Mouse (Mus musculus) intestine, embryonic 15.5 days (tissue): ENCODE measurements at regions not wholly inside any gene's neighbourhood (a gene's known extent, or its start where the extent isn't known, plus 50 kb on each side); places are given as distances from the start of the nearest gene placed in this dataset.

Experiments
- ATAC-seq: fragments of 200-750 bp; cut with Nextera tagmentation; 2 replicates; pipeline ENCODE4 v1.8.0; 2017; ENCODE audit warnings: moderate TSS enrichment, moderate library complexity
- H3K27ac ChIP-seq: fragments of 300-500 bp; sonication (generic); 2 replicates; pipeline ENCODE4 v1.5.1; 2015; ENCODE audit warnings: mild to moderate bottlenecking, inconsistent platforms
- H3K27me3 ChIP-seq: fragments of 300-500 bp; sonication (generic); replicated peaks from 2 replicates; pipeline ENCODE4 v1.6.1; 2015; ENCODE audit warnings: inconsistent platforms
- H3K36me3 ChIP-seq: fragments of 300-500 bp; sonication (generic); 2 replicates; pipeline ENCODE4 v1.6.1; 2015; ENCODE audit warnings: inconsistent platforms
- H3K4me1 ChIP-seq: fragments of 300-500 bp; sonication (generic); replicated peaks from 2 replicates; pipeline ENCODE4 v1.6.1; 2015; ENCODE audit warnings: inconsistent platforms
- H3K4me2 ChIP-seq: fragments of 300-500 bp; sonication (generic); replicated peaks from 2 replicates; pipeline ENCODE4 v1.6.1; 2015; ENCODE audit warnings: mild to moderate bottlenecking, inconsistent platforms
- H3K4me3 ChIP-seq: fragments of 300-500 bp; sonication (generic); replicated peaks from 2 replicates; pipeline ENCODE4 v1.5.1; 2015; ENCODE audit warnings: inconsistent platforms
- H3K9ac ChIP-seq: fragments of 300-500 bp; sonication (generic); 2 replicates; pipeline ENCODE4 v1.6.1; 2015; ENCODE audit warnings: inconsistent platforms
- H3K9me3 ChIP-seq: fragments of 300-500 bp; sonication (generic); 2 replicates; pipeline ENCODE4 v1.6.1; 2016; ENCODE audit warnings: inconsistent platforms
- WGBS: fragments of 180-500 bp; shearing (Covaris S2); methylation state at CpG from one replicate; pipeline ENCODE4 v1.1.7; 2015; 5-methylcytosine and 5-hydroxymethylcytosine counted together

- Histone ChIP-seq H3K4me1 (no peaks in the 10 kb centered on the region), H3K9ac (no peak overlapping the region), H3K4me3 (no peak overlapping the region), H3K36me3 (no peaks in the 10 kb centered on the region), H3K4me2 (no peak overlapping the region), H3K27ac (no peak overlapping the region), H3K27me3 (no peaks in the 10 kb centered on the region), H3K9me3 (no peaks in the 10 kb centered on the region)
- ATAC-seq, result no peak
These were observed 138.6 kb upstream of the Tnfaip3 start for GRCm38 (mm10) chr10:19154041-19154440.

GRCm38 (mm10) chr10:19152773-19153172 lies 137.3 kb upstream of the Tnfaip3 start:
- WGBS, result 86% methylated on average over 5 of the region's 5 CpGs
- ATAC-seq, result no peak
- H3K27ac ChIP-seq, result no peak overlapping the region
- H3K36me3 ChIP-seq, result no peaks in the 10 kb centered on the region
- no peaks in the 10 kb centered on the region for H3K4me1 ChIP-seq
- no peaks in the 10 kb centered on the region for H3K27me3 ChIP-seq
- no peaks in the 10 kb centered on the region for H3K9me3 ChIP-seq
- H3K4me2 ChIP-seq, result no peak overlapping the region
- H3K4me3 ChIP-seq, result no peak overlapping the region
- no peak overlapping the region for H3K9ac ChIP-seq

DNA sequence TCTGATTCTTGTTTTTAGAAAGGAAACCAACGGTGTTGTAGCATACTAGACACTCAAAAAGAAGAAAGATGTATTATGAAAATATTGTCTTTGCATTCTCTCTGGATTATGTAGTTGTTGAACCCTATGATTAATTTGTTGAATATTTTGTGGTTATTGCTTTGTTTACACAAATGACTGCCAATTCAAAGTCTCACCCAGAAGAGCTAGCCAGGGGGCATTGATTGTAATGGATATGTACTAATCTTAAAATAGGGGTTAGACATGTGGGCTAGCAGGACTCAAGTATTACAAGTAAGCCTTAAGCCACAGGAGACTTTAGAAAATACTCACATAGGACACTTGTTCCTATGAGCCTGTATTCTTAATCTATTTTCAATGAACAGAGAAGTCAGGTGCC lies 135.3 kb upstream of the Tnfaip3 start:
- H3K36me3 ChIP-seq, result no peaks in the 10 kb centered on the region
- H3K4me3 ChIP-seq, result no peak overlapping the region
- no peak overlapping the region for H3K27ac ChIP-seq
- no peak overlapping the region for H3K4me2 ChIP-seq
- no peak for ATAC-seq
- no peaks in the 10 kb centered on the region for H3K4me1 ChIP-seq
- WGBS, result 82% methylated on average over 1 of the region's 1 CpGs
- H3K9me3 ChIP-seq, result no peaks in the 10 kb centered on the region
- no peak overlapping the region for H3K9ac ChIP-seq
- no peaks in the 10 kb centered on the region for H3K27me3 ChIP-seq

- Histone ChIP-seq H3K4me3 (no peak overlapping the region), H3K27ac (no peak overlapping the region), H3K27me3 (no peaks in the 10 kb centered on the region), H3K4me1 (no peaks in the 10 kb centered on the region), H3K9ac (no peak overlapping the region), H3K9me3 (no peaks in the 10 kb centered on the region), H3K36me3 (no peaks in the 10 kb centered on the region), H3K4me2 (no peak overlapping the region)
- 58% methylated on average over 3 of the region's 3 CpGs for WGBS
- ATAC-seq, result no peak
These were observed 134.5 kb upstream of the Tnfaip3 start for GRCm38 (mm10) chr10:19150005-19150404.

- ATAC-seq, result no peak
- WGBS, result 76% methylated on average over 4 of the region's 4 CpGs
- no peak overlapping the region for H3K4me3 ChIP-seq
- no peak overlapping the region for H3K9ac ChIP-seq
- no peak overlapping the region for H3K27ac ChIP-seq
- no peaks in the 10 kb centered on the region for H3K9me3 ChIP-seq
- no peaks in the 10 kb centered on the region for H3K4me1 ChIP-seq
- H3K36me3 ChIP-seq, result no peaks in the 10 kb centered on the region
- H3K4me2 ChIP-seq, result no peak overlapping the region
- no peaks in the 10 kb centered on the region for H3K27me3 ChIP-seq
These were observed 133.9 kb upstream of the Tnfaip3 start for GRCm38 (mm10) chr10:19149196-19149869.

DNA sequence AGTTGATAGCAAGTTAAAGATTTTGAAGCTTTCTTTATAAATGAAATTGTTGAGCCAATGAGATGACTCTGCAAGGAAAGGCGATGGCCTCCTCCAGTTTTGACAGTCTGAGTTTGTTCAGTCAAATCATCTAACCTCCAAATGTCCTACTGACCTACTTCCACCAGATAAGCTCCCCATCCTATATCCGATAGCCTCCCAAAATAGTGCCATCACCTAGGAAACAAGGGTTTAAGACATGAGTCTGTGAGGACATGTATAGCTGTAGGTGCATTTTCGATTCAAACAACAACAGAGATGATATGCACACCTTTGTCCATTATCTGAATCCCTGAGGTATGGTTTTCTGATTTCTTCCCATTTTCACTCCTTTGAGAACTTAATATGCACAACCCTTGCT lies 126.0 kb upstream of the Tnfaip3 start:
- H3K9me3 ChIP-seq, result no peaks in the 10 kb centered on the region
- ATAC-seq, result no peak
- 87% methylated on average over 3 of the region's 3 CpGs for WGBS
- H3K4me3 ChIP-seq, result no peak overlapping the region
- no peaks in the 10 kb centered on the region for H3K36me3 ChIP-seq
- no peaks in the 10 kb centered on the region for H3K27me3 ChIP-seq
- no peaks in the 10 kb centered on the region for H3K4me1 ChIP-seq
- H3K4me2 ChIP-seq, result no peak overlapping the region
- no peak overlapping the region for H3K9ac ChIP-seq
- no peak overlapping the region for H3K27ac ChIP-seq

- WGBS, result 75% methylated on average over 5 of the region's 5 CpGs
- Histone ChIP-seq H3K4me3 (no peak overlapping the region), H3K9ac (no peak overlapping the region), H3K4me2 (no peak overlapping the region), H3K36me3 (no peaks in the 10 kb centered on the region), H3K27ac (no peak overlapping the region), H3K9me3 (no peaks in the 10 kb centered on the region), H3K4me1 (no peaks in the 10 kb centered on the region), H3K27me3 (no peaks in the 10 kb centered on the region)
- ATAC-seq, result no peak
These were observed 125.2 kb upstream of the Tnfaip3 start for GRCm38 (mm10) chr10:19140628-19141027.

DNA sequence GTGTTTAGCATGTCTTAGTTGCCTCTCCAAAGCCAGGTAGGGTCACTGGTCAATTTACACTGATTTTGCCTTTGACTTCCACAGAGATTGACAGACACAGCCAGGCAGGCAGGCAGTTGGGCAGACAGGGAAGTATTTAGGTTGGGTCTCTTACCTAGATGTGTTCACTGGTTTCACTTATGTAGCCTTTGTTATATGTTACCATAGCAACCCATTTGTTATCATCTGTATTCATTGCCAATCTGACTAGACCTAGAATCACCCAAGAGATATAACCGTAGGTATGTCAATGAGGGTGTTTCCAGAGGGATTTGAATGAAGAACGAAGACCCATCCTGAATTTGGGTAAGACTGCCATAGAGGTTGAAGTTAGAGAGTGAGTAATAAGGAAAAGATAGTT lies 123.8 kb upstream of the Tnfaip3 start:
- no peaks in the 10 kb centered on the region for H3K4me1 ChIP-seq
- H3K4me2 ChIP-seq, result no peak overlapping the region
- no peaks in the 10 kb centered on the region for H3K9me3 ChIP-seq
- no peak overlapping the region for H3K9ac ChIP-seq
- H3K27me3 ChIP-seq, result no peaks in the 10 kb centered on the region
- no peak overlapping the region for H3K27ac ChIP-seq
- WGBS, result 69% methylated on average over 2 of the region's 2 CpGs
- H3K36me3 ChIP-seq, result no peaks in the 10 kb centered on the region
- H3K4me3 ChIP-seq, result no peak overlapping the region
- no peak for ATAC-seq

DNA sequence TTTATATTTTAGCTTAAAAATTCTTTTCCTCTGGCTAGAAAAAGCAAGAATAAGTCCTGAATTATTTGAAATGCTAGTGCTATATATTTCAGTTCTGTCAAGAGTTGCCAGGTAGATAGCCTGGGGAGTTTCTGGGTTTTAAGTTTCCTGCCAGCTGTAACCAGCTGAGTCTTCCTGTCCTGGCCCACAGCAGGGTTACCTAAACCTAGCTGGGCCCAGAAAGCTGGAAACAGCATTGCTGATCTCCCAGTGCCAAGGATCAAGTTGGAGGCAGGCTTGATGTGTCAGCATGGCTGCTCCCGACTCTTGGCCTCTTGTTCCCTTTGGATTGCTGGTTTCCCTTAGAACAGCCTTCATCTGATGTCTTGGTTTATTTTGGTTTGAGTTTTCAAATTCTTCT lies 122.8 kb upstream of the Tnfaip3 start:
- no peak overlapping the region for H3K9ac ChIP-seq
- no peaks in the 10 kb centered on the region for H3K9me3 ChIP-seq
- no peaks in the 10 kb centered on the region for H3K36me3 ChIP-seq
- no peak overlapping the region for H3K27ac ChIP-seq
- H3K4me1 ChIP-seq, result no peaks in the 10 kb centered on the region
- no peak for ATAC-seq
- H3K4me2 ChIP-seq, result no peak overlapping the region
- no peaks in the 10 kb centered on the region for H3K27me3 ChIP-seq
- no peak overlapping the region for H3K4me3 ChIP-seq
- WGBS, result 85% methylated on average over 1 of the region's 1 CpGs

GRCm38 (mm10) chr10:19127581-19128291 lies 112.3 kb upstream of the Tnfaip3 start:
- Histone ChIP-seq H3K27ac (no peak overlapping the region), H3K9me3 (no peaks in the 10 kb centered on the region), H3K4me3 (no peak overlapping the region), H3K27me3 (no peaks in the 10 kb centered on the region), H3K4me2 (no peak overlapping the region), H3K36me3 (no peaks in the 10 kb centered on the region), H3K9ac (no peak overlapping the region), H3K4me1 (no peaks in the 10 kb centered on the region)
- 69% methylated on average over 4 of the region's 4 CpGs for WGBS
- no peak for ATAC-seq

DNA sequence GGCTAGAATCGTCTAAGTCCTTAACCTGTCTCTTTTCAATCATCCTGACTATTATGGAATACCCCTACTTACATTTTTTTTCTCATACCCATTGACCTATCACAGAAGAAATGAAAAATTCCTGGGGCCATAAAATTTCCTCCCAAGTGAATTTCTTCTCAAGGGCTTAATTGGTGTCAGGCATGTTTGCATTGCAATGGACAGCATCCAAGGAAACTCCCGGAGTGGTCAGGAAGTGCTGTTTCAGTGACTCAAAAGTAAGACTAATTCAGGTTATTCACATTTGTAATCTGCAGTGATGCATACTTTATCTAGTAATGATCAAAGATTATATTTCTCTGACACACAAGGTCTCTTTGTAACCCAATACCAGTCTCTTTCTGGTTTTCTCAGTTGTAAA lies 111.5 kb upstream of the Tnfaip3 start:
- no peaks in the 10 kb centered on the region for H3K9me3 ChIP-seq
- no peaks in the 10 kb centered on the region for H3K4me1 ChIP-seq
- no peak overlapping the region for H3K4me3 ChIP-seq
- H3K36me3 ChIP-seq, result no peaks in the 10 kb centered on the region
- no peak overlapping the region for H3K4me2 ChIP-seq
- 43% methylated on average over 2 of the region's 2 CpGs for WGBS
- no peak overlapping the region for H3K27ac ChIP-seq
- H3K9ac ChIP-seq, result no peak overlapping the region
- no peaks in the 10 kb centered on the region for H3K27me3 ChIP-seq
- ATAC-seq, result no peak

GRCm38 (mm10) chr10:19126438-19126837 lies 111.0 kb upstream of the Tnfaip3 start:
- 72% methylated on average over 4 of the region's 4 CpGs for WGBS
- H3K27ac ChIP-seq, result no peak overlapping the region
- no peaks in the 10 kb centered on the region for H3K36me3 ChIP-seq
- H3K9me3 ChIP-seq, result no peaks in the 10 kb centered on the region
- no peak overlapping the region for H3K9ac ChIP-seq
- ATAC-seq, result no peak
- no peak overlapping the region for H3K4me3 ChIP-seq
- no peaks in the 10 kb centered on the region for H3K4me1 ChIP-seq
- H3K27me3 ChIP-seq, result no peaks in the 10 kb centered on the region
- no peak overlapping the region for H3K4me2 ChIP-seq

DNA sequence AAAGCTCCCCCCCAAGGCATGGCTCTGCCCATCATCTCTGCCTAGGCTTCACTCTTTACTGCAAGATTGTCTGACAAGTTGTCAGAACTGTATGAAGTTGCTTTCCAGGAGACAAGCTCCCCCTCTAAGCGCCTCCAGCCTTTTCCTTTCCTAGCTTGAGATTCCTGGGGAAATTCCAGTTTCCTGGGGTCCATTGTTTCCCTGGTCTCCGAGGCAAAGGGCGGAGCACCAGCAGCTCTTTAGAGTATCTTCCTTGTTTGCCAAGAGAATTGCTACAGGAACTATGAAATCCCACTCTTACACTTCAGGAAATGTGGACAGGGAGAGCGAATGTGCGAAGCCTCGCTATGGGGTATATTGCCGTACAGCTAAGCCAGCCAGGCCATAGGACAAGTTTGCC lies 108.2 kb upstream of the Tnfaip3 start:
- H3K9ac ChIP-seq, result no peak overlapping the region
- no peak overlapping the region for H3K4me3 ChIP-seq
- H3K27me3 ChIP-seq, result no peaks in the 10 kb centered on the region
- H3K4me2 ChIP-seq, result no peak overlapping the region
- no peaks in the 10 kb centered on the region for H3K4me1 ChIP-seq
- H3K9me3 ChIP-seq, result no peaks in the 10 kb centered on the region
- no peaks in the 10 kb centered on the region for H3K36me3 ChIP-seq
- no peak overlapping the region for H3K27ac ChIP-seq
- 72% methylated on average over 7 of the region's 7 CpGs for WGBS
- no peak for ATAC-seq
